Mouse (Mus musculus) CD4-positive, CD25-positive, alpha-beta regulatory T cell, adult 2 months (primary cell): ENCODE results near the gene Hist1h3e.
A peak's percentile ranks its signal among the peaks of the same experiment; 100 is the strongest.
"Not testable (repeated sequence)": the region's sequence is repeated elsewhere in the genome, so short reads cannot be mapped to it uniquely, and the experiment has no call there.

Source experiments
- DNase-seq: peaks from one replicate; pipeline ENCODE4 v3.0.0-alpha.2; 2012; ENCODE audit warnings: low read depth, low spot score

Hist1h3e gene

GRCm38 (mm10) chr13:23561883-23562659, at the start of gene Hist1h3e:
Gene Hist1h3e (minus strand): TSS chr13:23562369.
- DNase-seq: peak; percentile 96

DNA sequence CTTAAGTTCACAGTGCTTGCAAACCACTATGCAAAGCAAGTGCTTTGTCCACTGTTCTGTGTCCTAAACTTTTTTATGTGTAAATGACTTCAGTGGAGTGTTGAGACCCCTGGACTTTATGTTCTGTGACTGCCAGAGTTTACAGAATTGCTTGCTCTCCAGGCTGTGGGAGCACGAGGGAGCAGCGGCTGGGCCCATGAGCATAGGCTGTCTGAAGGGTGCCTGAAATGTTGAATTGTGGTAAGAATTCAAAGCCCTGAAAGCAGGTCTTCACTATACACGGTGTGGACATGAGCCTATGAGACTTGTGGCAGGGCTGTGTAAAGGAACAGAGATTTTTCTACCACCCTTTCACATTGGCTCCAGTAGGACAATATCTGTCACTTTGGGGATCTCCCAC, 49.5 kb upstream of the Hist1h3e start:
- DNase-seq: no peak

GRCm38 (mm10) chr13:23610393-23610792, 48.2 kb upstream of the Hist1h3e start:
- DNase-seq: no peak

- no peak for DNase-seq
These were observed 47.7 kb upstream of the Hist1h3e start for GRCm38 (mm10) chr13:23609844-23610243.

DNA sequence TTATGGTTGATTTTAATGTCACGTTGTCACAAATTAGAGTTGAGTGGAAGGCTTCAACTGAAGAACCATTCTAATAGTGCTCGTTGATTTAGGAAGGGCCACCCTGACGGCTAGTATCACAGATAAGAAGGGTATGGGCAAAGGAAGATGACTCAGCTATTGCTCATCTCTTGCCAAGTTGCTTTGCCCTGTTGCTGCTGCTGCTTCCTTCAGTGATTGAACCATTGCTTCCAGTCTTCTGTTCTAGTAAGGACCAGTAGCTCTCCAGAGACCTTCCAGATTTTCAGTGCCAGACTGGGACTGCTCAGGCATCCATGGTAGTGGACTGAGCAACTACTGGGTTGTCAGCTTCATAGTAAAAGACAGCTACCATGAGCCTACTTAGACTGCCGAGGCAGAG, 47.0 kb upstream of the Hist1h3e start:
- DNase-seq: no peak

DNA sequence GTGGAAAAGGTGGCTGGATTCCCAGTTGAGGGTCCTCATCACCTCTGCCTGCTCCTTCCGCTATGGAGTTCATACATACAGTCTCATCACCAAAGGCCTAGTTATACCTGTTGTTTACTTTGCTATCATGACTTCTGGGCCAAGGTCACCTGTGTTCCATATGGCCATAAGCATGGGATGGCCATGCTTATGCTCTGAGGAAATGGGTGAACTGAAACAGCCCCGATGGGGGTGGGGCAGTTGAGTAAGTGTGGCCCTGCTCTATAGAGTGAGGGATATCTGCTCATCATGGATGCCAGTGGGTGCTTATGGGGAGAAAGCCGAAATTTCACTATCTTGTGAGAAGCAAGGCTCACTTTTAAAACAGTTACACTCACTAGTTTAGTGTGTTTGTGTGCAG, 42.9 kb upstream of the Hist1h3e start:
- no peak for DNase-seq

GRCm38 (mm10) chr13:23604452-23604851, 42.3 kb upstream of the Hist1h3e start:
- no peak for DNase-seq

DNA sequence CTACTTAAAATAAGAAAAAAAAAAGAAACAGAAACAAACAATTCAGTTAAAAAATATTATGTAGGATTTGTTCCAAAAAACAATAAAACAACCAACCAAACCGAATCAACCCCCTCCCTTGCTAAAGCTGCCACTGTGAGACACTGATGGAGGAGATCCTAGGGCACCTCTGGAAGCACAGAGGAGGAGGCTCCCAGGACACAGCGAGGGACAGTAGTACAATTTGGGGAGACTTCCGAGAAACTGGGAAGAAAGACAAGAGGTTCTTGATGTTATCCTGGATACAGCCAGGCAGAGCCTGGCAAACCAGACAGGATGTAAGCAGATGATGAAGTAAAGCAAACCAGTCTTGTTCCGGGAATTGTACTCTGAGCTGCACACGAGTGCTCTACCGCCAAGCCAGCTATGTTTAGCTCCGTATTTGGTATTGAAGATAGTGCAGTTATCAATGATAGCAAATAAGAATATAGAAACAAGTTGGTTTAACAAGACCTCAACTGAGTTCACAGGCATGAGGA, 41.1 kb upstream of the Hist1h3e start:
- DNase-seq: no peak

DNA sequence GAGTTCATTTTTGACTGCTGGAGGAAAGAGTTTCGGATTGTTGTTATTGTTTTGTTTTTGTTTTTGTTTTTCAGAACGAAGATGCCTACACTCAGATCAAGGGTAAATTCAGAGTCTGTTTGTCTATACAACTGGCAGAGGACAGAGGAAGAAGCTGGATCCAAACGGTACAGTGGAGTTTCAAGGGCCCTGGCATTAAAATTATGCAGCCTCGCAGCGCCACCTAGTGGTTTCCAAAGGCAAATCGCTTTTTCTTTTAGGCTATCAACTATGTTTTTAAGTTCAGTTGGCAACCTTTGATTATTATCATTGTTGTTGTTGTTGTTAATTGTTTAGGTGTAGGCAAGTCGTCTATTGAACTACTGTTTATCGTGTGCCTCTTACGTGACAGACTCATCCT, 35.8 kb upstream of the Hist1h3e start:
- DNase-seq: peak; percentile 90

- DNase-seq: no peak
These were observed 33.6 kb upstream of the Hist1h3e start for GRCm38 (mm10) chr13:23595622-23596372.

DNA sequence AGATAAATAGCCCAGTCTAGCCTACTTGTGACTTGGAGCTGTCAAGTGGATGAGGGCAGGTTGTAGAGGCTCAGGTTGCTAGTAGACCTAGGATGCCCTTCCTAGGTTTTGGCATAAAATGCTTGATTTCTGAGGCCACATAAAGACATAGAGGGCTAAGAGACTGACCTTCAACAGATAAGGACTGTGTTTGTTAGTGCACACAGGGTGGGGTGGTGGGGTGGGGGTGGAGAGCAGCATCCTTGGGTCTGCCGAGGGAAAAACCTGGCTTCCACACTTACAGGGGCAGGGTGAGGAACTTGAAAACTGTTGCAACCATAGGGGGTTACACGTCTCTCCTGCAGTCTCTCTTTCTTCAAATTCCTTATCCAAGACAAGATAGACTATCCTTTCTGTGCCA, 33.0 kb upstream of the Hist1h3e start:
- no peak for DNase-seq

GRCm38 (mm10) chr13:23593051-23593770, 31.0 kb upstream of the Hist1h3e start:
- DNase-seq: no peak

DNA sequence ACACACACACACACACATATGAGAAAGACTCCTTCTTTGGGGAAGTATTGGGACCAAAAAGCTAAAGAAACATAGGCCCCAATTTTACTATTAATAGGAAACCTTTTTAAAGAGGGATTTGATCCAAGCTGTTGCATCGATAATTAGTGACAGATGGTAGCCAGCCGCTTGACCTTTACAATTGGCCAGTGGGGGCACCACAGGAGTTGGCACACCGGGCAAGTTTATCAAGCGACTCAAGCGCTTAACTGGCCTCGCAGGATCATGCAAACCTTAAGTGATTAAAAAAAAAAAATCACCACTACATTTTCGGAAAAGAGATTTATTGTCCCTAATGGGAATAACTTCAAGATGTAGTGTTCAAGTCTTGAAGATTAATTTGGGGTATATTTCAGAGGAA, 30.4 kb upstream of the Hist1h3e start:
- DNase-seq: no peak

- DNase-seq: not testable (repeated sequence)
These were observed 29.7 kb upstream of the Hist1h3e start for GRCm38 (mm10) chr13:23591886-23592285.

GRCm38 (mm10) chr13:23591206-23591605, 29.0 kb upstream of the Hist1h3e start:
- no peak for DNase-seq

- DNase-seq: no peak
These were observed 24.7 kb upstream of the Hist1h3e start for GRCm38 (mm10) chr13:23586940-23587225.

- DNase-seq: no peak
These were observed 24.1 kb upstream of the Hist1h3e start for GRCm38 (mm10) chr13:23586099-23586939.

DNA sequence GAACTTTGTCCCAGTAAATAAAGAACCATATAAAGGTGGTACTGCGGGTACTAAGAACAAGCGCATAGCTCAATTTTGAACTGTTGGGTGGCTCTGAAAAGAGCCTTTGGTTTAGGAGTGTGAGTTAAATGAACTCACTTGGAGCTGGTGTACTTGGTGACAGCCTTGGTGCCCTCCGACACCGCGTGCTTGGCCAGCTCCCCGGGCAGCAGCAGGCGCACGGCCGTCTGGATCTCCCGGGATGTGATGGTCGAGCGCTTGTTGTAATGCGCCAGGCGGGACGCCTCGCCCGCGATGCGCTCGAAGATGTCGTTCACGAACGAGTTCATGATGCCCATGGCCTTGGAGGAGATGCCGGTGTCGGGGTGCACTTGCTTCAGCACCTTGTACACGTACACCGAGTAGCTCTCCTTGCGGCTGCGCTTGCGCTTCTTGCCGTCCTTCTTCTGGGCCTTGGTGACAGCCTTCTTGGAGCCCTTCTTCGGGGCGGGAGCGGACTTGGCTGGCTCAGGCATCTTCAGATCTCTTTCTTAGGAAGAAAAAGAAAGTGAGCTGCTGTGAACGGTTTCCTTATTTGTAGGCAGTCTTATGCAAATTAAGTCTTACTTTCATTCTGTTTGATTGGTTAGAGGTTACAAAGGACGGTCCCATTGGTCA, 23.4 kb upstream of the Hist1h3e start:
- peak; percentile 88 for DNase-seq

- DNase-seq: peak; percentile 84
These were observed 22.9 kb upstream of the Hist1h3e start for GRCm38 (mm10) chr13:23585029-23585441.

GRCm38 (mm10) chr13:23584331-23584730, 22.2 kb upstream of the Hist1h3e start:
- DNase-seq: no peak
